Mouse (Mus musculus): Measurements from ENCODE around the gene Sema4c. TPM values are rescaled to one million over a fixed set of nuclear protein-coding genes. Genes with fewer than 3 reads are reported as not detected.
A peak's percentile ranks its signal among the peaks of the same experiment; 100 is the strongest.

The Sema4c gene
- polyA plus RNA-seq, 1 experiment from 2014 or later: 3.6 TPM

DNA sequence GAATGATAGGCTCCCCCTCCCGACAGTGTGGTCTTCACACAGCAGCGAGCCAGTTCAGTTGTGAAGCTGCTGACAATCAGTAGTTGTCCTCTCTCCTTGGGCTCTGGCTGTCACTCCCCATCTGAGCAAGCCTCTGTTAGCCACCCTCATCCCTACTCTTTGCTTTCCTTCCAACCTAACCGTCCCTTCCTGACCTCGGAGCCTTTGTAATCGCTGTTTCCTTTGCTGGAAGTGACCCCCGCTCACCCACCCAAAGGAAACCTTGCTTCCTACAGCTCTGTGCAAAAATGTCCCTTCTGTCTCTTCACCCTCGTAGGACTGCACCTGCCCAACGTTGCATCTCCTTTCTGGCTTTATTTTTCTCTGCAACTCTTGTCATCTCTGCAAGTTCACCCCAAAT lies 24.1 kb upstream of the Sema4c start:
- DNase-seq (ENCODE audit: low spot score): no peak
- H3K27ac ChIP-seq (ENCODE audit: low read depth, low read length): no peak overlapping the region
- H3K4me1 ChIP-seq (ENCODE audit: control insufficient read depth, insufficient read depth, low read length): peaks cover 16% of the 10 kb centered on the region
- H3K9ac ChIP-seq (ENCODE audit: low read length): no peak overlapping the region
- 76% methylated on average over 8 of the region's 8 CpGs for WGBS
- H3K4me3 ChIP-seq (ENCODE audit: low read depth, low read length): no peak overlapping the region
- no peak overlapping the region for H3K4me2 ChIP-seq (ENCODE audit: low read depth)
- no peak for ATAC-seq (ENCODE audit: insufficient read depth, low FRiP score, low TSS enrichment)
- H3K27me3 ChIP-seq (ENCODE audit: control insufficient read depth, insufficient read depth, low read length): no peaks in the 10 kb centered on the region
- no peaks in the 10 kb centered on the region for H3K36me3 ChIP-seq (ENCODE audit: control insufficient read depth, insufficient read depth, low read length)
- no peaks in the 10 kb centered on the region for H3K9me3 ChIP-seq (ENCODE audit: control insufficient read depth, low read length)

DNA sequence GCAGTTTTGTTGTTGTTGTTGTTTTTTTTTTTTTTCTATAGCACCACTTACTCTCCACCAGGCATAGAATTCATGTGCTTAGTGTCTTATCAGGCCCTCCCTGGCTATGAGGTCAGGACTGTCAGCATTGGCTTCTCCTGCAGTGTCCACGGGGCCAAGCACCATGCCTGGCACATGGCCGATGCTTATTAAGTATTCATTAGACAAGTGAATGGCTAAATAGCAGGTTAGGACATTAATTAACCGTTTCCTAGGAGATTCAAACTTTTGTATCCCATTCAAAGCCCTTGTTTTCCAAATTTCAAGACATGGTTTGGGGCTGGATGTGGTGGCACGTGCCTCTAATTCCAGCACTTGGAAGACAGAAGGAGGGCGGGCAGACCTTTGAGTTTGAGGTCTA lies 23.1 kb upstream of the Sema4c start:
- H3K36me3 ChIP-seq (ENCODE audit: control insufficient read depth, insufficient read depth, low read length): no peaks in the 10 kb centered on the region
- H3K27ac ChIP-seq (ENCODE audit: low read depth, low read length): no peak overlapping the region
- no peak overlapping the region for H3K9ac ChIP-seq (ENCODE audit: low read length)
- no peaks in the 10 kb centered on the region for H3K27me3 ChIP-seq (ENCODE audit: control insufficient read depth, insufficient read depth, low read length)
- H3K9me3 ChIP-seq (ENCODE audit: control insufficient read depth, low read length): no peaks in the 10 kb centered on the region
- WGBS: 68% methylated on average over 5 of the region's 5 CpGs
- ATAC-seq (ENCODE audit: insufficient read depth, low FRiP score, low TSS enrichment) (no peak), DNase-seq (ENCODE audit: low spot score) (no peak)
- H3K4me1 ChIP-seq (ENCODE audit: control insufficient read depth, insufficient read depth, low read length): peaks cover 16% of the 10 kb centered on the region
- no peak overlapping the region for H3K4me3 ChIP-seq (ENCODE audit: low read depth, low read length)
- H3K4me2 ChIP-seq (ENCODE audit: low read depth): no peak overlapping the region

DNA sequence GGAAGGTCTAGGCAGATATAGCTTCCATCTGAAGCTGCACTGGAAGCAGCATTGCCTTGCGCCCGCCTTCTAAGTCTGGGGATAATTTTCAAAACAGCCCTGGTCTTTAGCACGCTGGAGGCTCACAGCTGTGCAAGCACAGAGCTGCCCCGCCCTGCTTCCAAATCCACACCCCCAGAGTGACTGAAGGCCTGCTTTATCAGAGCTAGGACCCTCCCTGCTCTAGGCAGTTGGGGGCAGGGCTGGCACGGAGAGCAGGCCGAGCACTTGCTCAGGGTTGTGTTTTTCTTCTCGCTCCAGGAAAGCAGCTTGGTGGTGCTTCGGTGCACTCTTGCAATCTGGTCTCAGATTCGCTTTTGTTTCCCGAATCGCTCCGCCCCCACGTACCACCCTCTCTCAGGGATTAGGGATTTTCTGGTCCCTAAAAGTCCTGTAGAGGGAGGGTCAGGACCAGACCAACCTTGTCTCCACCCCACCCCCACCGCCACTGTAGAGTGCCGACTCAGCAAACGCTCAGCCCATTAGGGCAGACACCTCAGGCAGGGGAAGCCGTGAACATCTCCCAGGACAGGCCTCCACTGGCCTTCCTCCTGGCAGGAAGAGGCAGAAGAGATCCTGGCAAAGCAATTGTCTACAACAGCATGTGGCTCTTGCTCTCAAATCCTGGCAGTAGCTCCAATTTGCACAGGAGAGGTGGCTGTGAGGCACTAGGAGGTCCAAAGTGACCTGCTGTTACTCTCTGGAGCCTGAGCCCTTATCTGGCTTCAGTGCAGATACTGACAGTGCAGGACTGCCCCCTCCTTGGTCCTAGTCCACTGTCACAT lies 22.4 kb upstream of the Sema4c start:
- DNase-seq (ENCODE audit: low spot score): peak; percentile 73
- H3K4me3 ChIP-seq (ENCODE audit: low read depth, low read length): no peak overlapping the region
- peak overlapping the region; percentile 41 for H3K9ac ChIP-seq (ENCODE audit: low read length)
- WGBS: 2% methylated on average over 17 of the region's 17 CpGs
- peak overlapping the region; percentile 81 for H3K27ac ChIP-seq (ENCODE audit: low read depth, low read length)
- H3K36me3 ChIP-seq (ENCODE audit: control insufficient read depth, insufficient read depth, low read length): no peaks in the 10 kb centered on the region
- peak; percentile 88 for ATAC-seq (ENCODE audit: insufficient read depth, low FRiP score, low TSS enrichment)
- H3K4me1 ChIP-seq (ENCODE audit: control insufficient read depth, insufficient read depth, low read length): peaks cover 16% of the 10 kb centered on the region
- no peaks in the 10 kb centered on the region for H3K9me3 ChIP-seq (ENCODE audit: control insufficient read depth, low read length)
- peak overlapping the region; percentile 27 for H3K4me2 ChIP-seq (ENCODE audit: low read depth)
- no peaks in the 10 kb centered on the region for H3K27me3 ChIP-seq (ENCODE audit: control insufficient read depth, insufficient read depth, low read length)

DNA sequence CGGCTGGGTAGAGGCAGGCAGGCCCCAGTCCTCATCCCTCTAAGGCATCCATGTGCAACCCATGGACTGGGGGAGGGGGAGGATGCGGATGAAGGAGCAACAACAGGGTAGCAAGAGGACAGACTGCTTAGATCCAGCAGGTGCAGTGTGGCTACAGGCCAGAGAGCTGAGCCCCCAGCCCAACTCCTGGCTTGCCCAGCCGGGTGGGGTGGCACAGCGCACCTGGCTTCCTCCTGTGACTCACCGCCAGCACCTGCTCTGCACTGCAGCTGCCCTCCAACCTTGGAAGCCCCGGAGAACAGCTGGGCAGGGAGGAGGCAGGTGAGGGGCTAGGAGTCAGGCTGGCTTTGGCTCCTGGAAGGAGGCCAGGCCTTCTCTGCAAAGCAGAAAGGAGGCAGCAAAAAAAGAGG lies 21.8 kb upstream of the Sema4c start:
- Histone ChIP-seq H3K27me3 (ENCODE audit: control insufficient read depth, insufficient read depth, low read length) (no peaks in the 10 kb centered on the region), H3K4me3 (ENCODE audit: low read depth, low read length) (no peak overlapping the region), H3K27ac (ENCODE audit: low read depth, low read length) (peak overlapping the region; percentile 81), H3K4me2 (ENCODE audit: low read depth) (peak overlapping the region; percentile 27), H3K36me3 (ENCODE audit: control insufficient read depth, insufficient read depth, low read length) (no peaks in the 10 kb centered on the region), H3K9me3 (ENCODE audit: control insufficient read depth, low read length) (no peaks in the 10 kb centered on the region), H3K9ac (ENCODE audit: low read length) (peak overlapping the region; percentile 41), H3K4me1 (ENCODE audit: control insufficient read depth, insufficient read depth, low read length) (peaks cover 16% of the 10 kb centered on the region)
- DNase-seq (ENCODE audit: low spot score): no peak
- WGBS: 28% methylated on average over 6 of the region's 6 CpGs
- ATAC-seq (ENCODE audit: insufficient read depth, low FRiP score, low TSS enrichment): peak; percentile 42; the same call in 1 of the 2 replicates

DNA sequence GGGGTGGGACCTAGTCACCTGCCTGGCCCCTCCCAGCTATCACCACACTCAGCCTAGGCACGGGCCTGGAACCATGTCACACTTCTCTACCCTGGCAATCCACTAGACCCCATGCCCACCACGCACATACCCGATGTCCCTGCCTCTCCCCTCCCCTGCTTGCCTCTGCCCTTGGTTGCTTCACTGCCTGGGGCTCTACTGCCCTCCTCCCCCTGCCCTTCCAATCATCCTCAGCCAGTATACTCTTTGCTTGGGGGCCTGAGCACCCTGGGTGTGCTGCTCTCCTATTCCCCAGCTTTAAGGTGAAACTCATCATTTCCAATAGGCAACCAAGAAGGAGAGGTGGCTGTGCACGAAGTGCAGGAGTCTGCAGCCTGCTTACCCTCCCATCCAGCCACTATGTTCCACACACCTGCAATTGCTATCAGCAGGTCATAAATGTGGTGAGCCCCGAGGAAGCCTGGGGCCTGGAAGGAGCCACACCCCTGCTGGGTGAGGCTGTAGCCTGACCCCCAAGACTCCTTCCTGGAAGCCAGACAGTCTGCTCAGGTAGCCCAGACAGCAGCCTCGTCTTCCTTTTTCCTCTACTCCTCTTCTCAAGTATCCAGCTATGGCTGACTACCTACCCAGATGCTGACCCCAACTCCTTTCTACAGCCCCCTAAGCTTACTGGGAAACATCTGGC lies 19.0 kb upstream of the Sema4c start:
- ATAC-seq (ENCODE audit: insufficient read depth, low FRiP score, low TSS enrichment): no peak

DNA sequence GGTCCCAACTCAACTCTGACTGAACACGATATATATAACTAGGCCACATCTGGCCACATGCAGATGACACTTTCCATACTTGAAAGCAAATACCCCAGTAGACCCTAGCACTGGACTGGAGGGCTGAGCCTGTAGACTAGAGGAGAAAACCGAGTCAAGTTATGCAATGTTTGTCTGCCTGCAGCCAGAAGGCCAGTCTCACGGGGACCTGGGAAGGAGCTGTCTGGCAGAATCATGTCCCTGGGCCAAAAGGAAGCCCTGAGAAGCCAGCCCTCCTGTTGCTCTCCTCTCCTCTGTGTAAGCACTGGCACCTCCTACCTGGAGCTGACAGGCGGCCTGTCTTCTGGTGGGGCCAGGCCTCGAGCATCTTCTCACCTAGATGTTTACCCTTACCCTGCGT lies 17.2 kb upstream of the Sema4c start:
- Histone ChIP-seq H3K9me3 (ENCODE audit: control insufficient read depth, low read length) (no peaks in the 10 kb centered on the region), H3K4me2 (ENCODE audit: low read depth) (no peak overlapping the region), H3K4me1 (ENCODE audit: control insufficient read depth, insufficient read depth, low read length) (peaks cover 10% of the 10 kb centered on the region), H3K4me3 (ENCODE audit: low read depth, low read length) (no peak overlapping the region), H3K9ac (ENCODE audit: low read length) (no peak overlapping the region), H3K27me3 (ENCODE audit: control insufficient read depth, insufficient read depth, low read length) (no peaks in the 10 kb centered on the region), H3K36me3 (ENCODE audit: control insufficient read depth, insufficient read depth, low read length) (no peaks in the 10 kb centered on the region), H3K27ac (ENCODE audit: low read depth, low read length) (no peak overlapping the region)
- ATAC-seq (ENCODE audit: insufficient read depth, low FRiP score, low TSS enrichment) (no peak), DNase-seq (ENCODE audit: low spot score) (no peak)
- WGBS: 57% methylated on average over 6 of the region's 6 CpGs

More for the DNA sequence above, 19.0 kb upstream of the Sema4c start:
- no peak overlapping the region for H3K4me3 ChIP-seq (ENCODE audit: low read depth, low read length)
- H3K9ac ChIP-seq (ENCODE audit: low read length): no peak overlapping the region
- WGBS: 53% methylated on average over 6 of the region's 6 CpGs
- no peaks in the 10 kb centered on the region for H3K9me3 ChIP-seq (ENCODE audit: control insufficient read depth, low read length)
- no peak overlapping the region for H3K27ac ChIP-seq (ENCODE audit: low read depth, low read length)
- no peaks in the 10 kb centered on the region for H3K27me3 ChIP-seq (ENCODE audit: control insufficient read depth, insufficient read depth, low read length)
- no peak for DNase-seq (ENCODE audit: low spot score)
- no peak overlapping the region for H3K4me2 ChIP-seq (ENCODE audit: low read depth)
- H3K4me1 ChIP-seq (ENCODE audit: control insufficient read depth, insufficient read depth, low read length): peaks cover 16% of the 10 kb centered on the region
- no peaks in the 10 kb centered on the region for H3K36me3 ChIP-seq (ENCODE audit: control insufficient read depth, insufficient read depth, low read length)

DNA sequence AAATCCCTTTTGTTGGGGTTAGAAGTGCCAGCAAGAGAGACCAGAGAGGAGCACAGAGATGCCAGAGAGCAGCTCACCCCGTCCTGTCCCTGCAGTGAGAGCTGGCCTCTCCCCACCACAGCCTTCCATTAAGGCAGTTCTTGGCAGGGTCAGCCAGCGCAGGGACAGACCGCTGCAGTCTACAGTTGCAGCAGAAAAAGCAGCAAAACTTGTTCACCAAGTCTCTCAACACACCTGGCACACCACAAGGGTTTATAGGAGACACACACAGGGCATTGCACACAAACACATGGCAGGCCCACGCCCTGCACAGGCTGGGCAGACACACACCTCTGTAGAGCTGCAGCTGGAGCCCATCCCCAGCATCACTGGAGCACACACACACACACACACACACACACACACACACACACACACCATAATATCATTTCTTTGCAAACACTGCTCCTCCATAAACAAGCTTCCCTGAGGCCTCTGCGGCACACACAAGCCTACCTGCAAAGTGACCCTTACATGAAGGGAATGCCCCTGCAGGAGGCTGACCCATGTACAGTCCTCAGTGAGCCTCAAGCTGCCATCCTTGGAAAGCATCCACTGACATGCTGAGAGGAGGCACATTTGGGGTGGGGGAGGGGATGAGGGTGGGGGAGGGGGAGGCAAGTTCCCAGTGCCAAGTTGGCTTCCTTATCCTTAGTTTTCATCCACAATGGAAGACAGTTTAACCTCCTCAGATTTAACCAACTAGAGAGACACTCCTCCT lies 16.2 kb upstream of the Sema4c start:
- Histone ChIP-seq H3K27ac (ENCODE audit: low read depth, low read length) (no peak overlapping the region), H3K4me3 (ENCODE audit: low read depth, low read length) (no peak overlapping the region), H3K9me3 (ENCODE audit: control insufficient read depth, low read length) (no peaks in the 10 kb centered on the region), H3K36me3 (ENCODE audit: control insufficient read depth, insufficient read depth, low read length) (no peaks in the 10 kb centered on the region), H3K9ac (ENCODE audit: low read length) (no peak overlapping the region), H3K27me3 (ENCODE audit: control insufficient read depth, insufficient read depth, low read length) (no peaks in the 10 kb centered on the region), H3K4me2 (ENCODE audit: low read depth) (no peak overlapping the region), H3K4me1 (ENCODE audit: control insufficient read depth, insufficient read depth, low read length) (peaks cover 2% of the 10 kb centered on the region; the same call in 1 of the 2 replicates)
- WGBS: 77% methylated on average over 5 of the region's 5 CpGs
- DNase-seq (ENCODE audit: low spot score) (no peak), ATAC-seq (ENCODE audit: insufficient read depth, low FRiP score, low TSS enrichment) (no peak)

DNA sequence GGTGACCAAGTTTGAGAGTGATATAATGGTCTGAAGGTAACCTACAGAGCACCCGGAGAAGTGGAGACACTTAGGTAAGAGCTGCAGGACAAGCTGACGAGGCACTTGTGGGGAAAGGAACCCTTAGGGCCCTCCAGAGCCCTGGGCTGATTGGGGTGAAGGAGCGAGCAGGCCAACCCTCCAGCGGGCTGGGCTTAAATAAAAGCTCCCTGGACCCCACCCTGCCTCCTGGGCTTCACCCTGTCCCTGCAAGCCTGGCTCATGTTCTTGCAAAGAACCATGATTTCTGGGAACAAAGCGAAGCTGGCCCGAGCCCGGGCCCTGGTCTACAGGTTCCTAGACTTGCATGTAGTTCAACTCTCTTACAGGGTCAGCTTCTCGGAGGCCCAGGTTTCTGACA lies 15.4 kb upstream of the Sema4c start:
- H3K9me3 ChIP-seq (ENCODE audit: control insufficient read depth, low read length): no peaks in the 10 kb centered on the region
- H3K9ac ChIP-seq (ENCODE audit: low read length): no peak overlapping the region
- DNase-seq (ENCODE audit: low spot score): no peak
- H3K27ac ChIP-seq (ENCODE audit: low read depth, low read length): no peak overlapping the region
- no peak overlapping the region for H3K4me3 ChIP-seq (ENCODE audit: low read depth, low read length)
- no peak for ATAC-seq (ENCODE audit: insufficient read depth, low FRiP score, low TSS enrichment)
- H3K4me2 ChIP-seq (ENCODE audit: low read depth): no peak overlapping the region
- H3K27me3 ChIP-seq (ENCODE audit: control insufficient read depth, insufficient read depth, low read length): no peaks in the 10 kb centered on the region
- H3K36me3 ChIP-seq (ENCODE audit: control insufficient read depth, insufficient read depth, low read length): no peaks in the 10 kb centered on the region
- peaks cover 2% of the 10 kb centered on the region; the same call in 1 of the 2 replicates for H3K4me1 ChIP-seq (ENCODE audit: control insufficient read depth, insufficient read depth, low read length)
- 85% methylated on average over 8 of the region's 8 CpGs for WGBS
